ENCODE assay signal across 8 mouse cellular contexts in genomic region chr11:55033040-55033660, GRCm38 (mm10). TPM values are rescaled to one million over a fixed set of nuclear protein-coding genes. Genes with fewer than 3 reads are reported as not detected.
A peak's percentile ranks its signal among the peaks of the same experiment; 100 is the strongest.
DNase-seq lines count a peak whose midpoint lies in the region; ATAC-seq lines count a peak whose summit lies in the region.

Gene Anxa6 (minus strand): TSS chr11:55033445.

- H3K4me1 ChIP-seq in hindbrain, embryonic 15.5 days (replicated peaks) = peaks cover 27% of the 10 kb centered on the region

- H3K4me2 ChIP-seq in hindbrain, embryonic 15.5 days = peak within 1 kb of the TSS; percentile 98

- peaks cover 8% of the 10 kb centered on the region; the same call in 1 of the 2 replicates for H3K27me3 ChIP-seq in hindbrain, embryonic 15.5 days

- 1% methylated on average over 41 of the region's 41 CpGs for WGBS in hindbrain, embryonic 15.5 days

- 0 out of 2 replicates have a peak within 1 kb of the TSS, but pooled peaks have one; percentile 60 for H3K27ac ChIP-seq in hindbrain, embryonic 15.5 days (replicated peaks)

- ATAC-seq in hindbrain, embryonic 15.5 days (ENCODE audit: low FRiP score, low read depth) = peak; percentile 88
- peak; percentile 93 for ATAC-seq in megakaryocyte progenitor cell, adult 5-6 weeks (replicated peaks; ENCODE audit: poor library complexity)

- DNase-seq in ZHBTc4 (ENCODE audit: low read depth, low spot score) = peak; percentile 87
- DNase-seq in cerebellum, postnatal 36 days = peak; percentile 81 to 87
- peak; percentile 88 for DNase-seq in gastrocnemius, adult 18-20 months (ENCODE audit: low spot score)
- DNase-seq in left cerebral cortex, postnatal 10 days (ENCODE audit: extremely low spot score in 1 of 2, low spot score in 2 of 2) = peak; percentile 63 to 90
- DNase-seq in right cerebral cortex, postnatal 10 days (ENCODE audit: low spot score in 2 of 2) = peak; percentile 87
- peak; percentile 85 for DNase-seq in urinary bladder, postnatal 14 days (ENCODE audit: low spot score)

- peak within 1 kb of the TSS; percentile 65 for H3K4me3 ChIP-seq in hindbrain, embryonic 15.5 days

- H3K36me3 ChIP-seq in hindbrain, embryonic 15.5 days = no peaks in the 10 kb centered on the region

- intact Hi-C loops in left cerebral cortex, postnatal 10 days (cut with DNase I) = no loop called here

- H3K9me3 ChIP-seq in hindbrain, embryonic 15.5 days = no peaks in the 10 kb centered on the region

- H3K9ac ChIP-seq in hindbrain, embryonic 15.5 days = peak within 1 kb of the TSS; percentile 64

RNA-seq across cellular contexts. Expression of gene Anxa6, which starts in this region (rescaled TPM):
- 100 to 1,000 TPM; 169 to 174 TPM for total RNA-seq in gastrocnemius, adult 18-20 months (2021)
- polyA plus RNA-seq in hindbrain, embryonic 15.5 days (2015; fragmentation: Nextera tagmentation; extraction: Ambion mirVana) = 58.4 and 67.8 TPM in 2 replicates
- total RNA-seq in left cerebral cortex, postnatal 10 days (2021) = 10 to 100 TPM; 82.6 to 85.7 TPM
- total RNA-seq in megakaryocyte progenitor cell, adult 5-6 weeks (2015) = 35.7 and 37.4 TPM in 2 replicates
- total RNA-seq in megakaryocyte progenitor cell, adult 5-6 weeks (2017) = 63.2 and 82.4 TPM in 2 replicates

Comparison
In these comparisons a context has a peak if more than half of its experiments do, and no peak if none do; other contexts are left out.
1. Peak in every context shown above with its lines: DNase-seq, ATAC-seq, H3K4me3 ChIP-seq and H3K27ac ChIP-seq.